Mouse (Mus musculus) myocyte (in vitro differentiated cells): ENCODE results near the gene Emc1.

Experiments
- POLR2A ChIP-seq: IDR thresholded peaks from one replicate; pipeline ENCODE4 v1.6.1; 2011; ENCODE audit warnings: low read depth, mild to moderate bottlenecking, control low read depth, moderate library complexity; ENCODE audit not compliant: insufficient read length
- TCF3 ChIP-seq: IDR thresholded peaks from one replicate; pipeline ENCODE4 v1.6.1; 2011; ENCODE audit warnings: low read depth, control low read depth; ENCODE audit not compliant: insufficient read length

- TF ChIP-seq TCF3, result no peak
- no peak for TF ChIP-seq POLR2A
Measured at GRCm38 (mm10) chr4:139309651-139310050, 42.7 kb upstream of the Emc1 start.
